Mouse (Mus musculus) kidney, adult 18-20 months (tissue): ENCODE data around the gene Emc7.

Experiments
- DNase-seq: peaks from one replicate; pipeline ENCODE4 v3.0.0; 2021

Emc7 gene

GRCm38 (mm10) chr2:112480669-112481068 lies 25.9 kb downstream of the Emc7 start, which contains the start of gene Chrm5:
Chrm5 (minus strand) TSS chr2:112480769.
- DNase-seq = no peak

GRCm38 (mm10) chr2:112481564-112481963 lies 26.8 kb downstream of the Emc7 start:
- DNase-seq = no peak

- DNase-seq = no peak
Measured at GRCm38 (mm10) chr2:112482533-112483333, 27.9 kb downstream of the Emc7 start.

GRCm38 (mm10) chr2:112483334-112483651 lies 28.5 kb downstream of the Emc7 start:
- no peak for DNase-seq

GRCm38 (mm10) chr2:112484886-112485285 lies 30.1 kb downstream of the Emc7 start:
- no peak for DNase-seq

GRCm38 (mm10) chr2:112490483-112491196 lies 35.8 kb downstream of the Emc7 start:
- DNase-seq = no peak

- DNase-seq = no peak
Measured at GRCm38 (mm10) chr2:112491629-112492028, 36.8 kb downstream of the Emc7 start.

GRCm38 (mm10) chr2:112492431-112492855 lies 37.6 kb downstream of the Emc7 start:
- DNase-seq = no peak

- DNase-seq = peak; percentile 89
Measured at GRCm38 (mm10) chr2:112492856-112493538, 38.2 kb downstream of the Emc7 start, which contains the start of gene Aven. Aven (plus strand) TSS chr2:112492964.

GRCm38 (mm10) chr2:112493539-112494260 lies 38.9 kb downstream of the Emc7 start:
- DNase-seq = no peak

- DNase-seq = peak; percentile 23
Measured at GRCm38 (mm10) chr2:112497851-112498250, 43.1 kb downstream of the Emc7 start.

- peak; percentile 66 for DNase-seq
Measured at GRCm38 (mm10) chr2:112501209-112501608, 46.4 kb downstream of the Emc7 start.

GRCm38 (mm10) chr2:112503978-112504377 lies 49.2 kb downstream of the Emc7 start:
- no peak for DNase-seq

GRCm38 (mm10) chr2:112506841-112507435 lies 52.1 kb downstream of the Emc7 start:
- no peak for DNase-seq

GRCm38 (mm10) chr2:112507444-112507843 lies 52.6 kb downstream of the Emc7 start:
- DNase-seq = no peak

GRCm38 (mm10) chr2:112510140-112510539 lies 55.3 kb downstream of the Emc7 start:
- no peak for DNase-seq

- no peak for DNase-seq
Measured at GRCm38 (mm10) chr2:112513036-112513435, 58.2 kb downstream of the Emc7 start.

- DNase-seq = no peak
Measured at GRCm38 (mm10) chr2:112516728-112517127, 61.9 kb downstream of the Emc7 start.

- no peak for DNase-seq
Measured at GRCm38 (mm10) chr2:112517218-112517617, 62.4 kb downstream of the Emc7 start.

- DNase-seq = no peak
Measured at GRCm38 (mm10) chr2:112518541-112518940, 63.7 kb downstream of the Emc7 start.

GRCm38 (mm10) chr2:112520526-112521482 lies 66.0 kb downstream of the Emc7 start:
- DNase-seq = no peak
